Mouse (Mus musculus) urinary bladder, postnatal 10 days (tissue): Measurements from ENCODE around the gene Rab33b.

Experiments
- DNase-seq: peaks from one replicate; pipeline ENCODE4 v3.0.0; 2022; ENCODE audit warnings: low spot score

The Rab33b gene

GRCm38 (mm10) chr3:51511983-51512382 is 28.3 kb downstream of the Rab33b start:
- DNase-seq, result no peak

- DNase-seq, result no peak
Measured at GRCm38 (mm10) chr3:51517467-51517866, 33.7 kb downstream of the Rab33b start.

DNA sequence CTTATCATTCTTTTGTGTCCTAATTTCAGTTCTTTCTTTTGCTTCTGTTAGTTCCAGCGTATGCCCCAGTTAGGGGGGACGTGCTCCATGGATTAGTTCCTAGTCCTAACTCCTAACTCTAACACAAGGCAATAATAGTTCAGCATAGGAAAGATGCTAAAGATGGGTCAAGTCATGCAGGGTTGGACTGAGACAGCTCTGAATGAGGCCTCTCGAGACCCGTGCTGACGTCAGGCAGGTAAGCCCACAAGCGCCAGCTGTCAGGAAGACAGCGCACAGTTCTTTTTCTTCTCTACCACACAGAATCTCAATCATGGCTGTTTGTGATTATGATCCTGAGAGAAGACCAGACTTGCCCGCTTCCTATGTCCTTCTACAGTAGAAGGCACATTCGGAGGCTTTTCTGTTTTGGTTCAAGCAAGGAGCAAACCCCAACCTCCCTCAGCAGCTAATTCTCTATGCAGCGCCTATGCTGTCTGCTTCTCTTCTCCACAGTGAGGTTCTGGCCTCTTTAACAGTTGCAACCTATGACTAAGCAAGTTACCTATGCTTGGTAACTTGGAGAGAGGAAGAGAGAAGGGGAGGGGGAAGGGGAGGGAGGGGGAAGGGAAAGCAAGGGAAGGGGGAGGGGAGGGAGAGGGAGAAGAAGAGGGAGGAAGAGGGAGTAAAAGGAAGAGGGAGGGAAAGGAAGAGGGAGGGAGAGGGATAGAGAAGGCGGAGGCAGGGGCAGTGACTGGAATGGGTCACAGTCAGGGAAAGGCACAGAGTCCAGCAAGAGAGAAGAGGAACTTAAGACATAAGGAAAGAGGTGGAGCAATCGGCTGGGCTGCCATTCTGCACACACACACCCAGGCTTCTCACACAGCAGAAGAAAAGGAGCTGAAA is 34.4 kb downstream of the Rab33b start:
- DNase-seq, result no peak

GRCm38 (mm10) chr3:51518763-51519121 is 35.0 kb downstream of the Rab33b start:
- no peak for DNase-seq

DNA sequence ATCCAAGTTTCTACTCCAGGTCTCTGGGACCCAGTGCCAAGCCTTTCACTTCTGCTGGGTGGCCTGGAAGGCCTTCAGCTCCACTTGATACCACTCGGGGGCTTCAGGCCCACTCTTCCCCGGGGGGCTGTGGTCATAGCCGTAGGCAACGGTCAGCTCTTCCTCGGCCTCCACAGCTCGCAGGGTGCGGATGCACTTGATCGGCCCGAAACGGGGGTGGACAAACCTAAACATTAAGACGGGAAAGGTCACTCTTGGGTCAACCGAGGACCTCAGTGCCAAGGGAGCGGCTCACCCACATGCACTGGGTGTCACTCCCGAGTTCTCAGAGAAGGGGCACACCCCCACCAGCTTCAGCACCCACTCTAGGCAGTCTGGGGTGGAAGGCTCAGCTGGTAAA is 37.5 kb downstream of the Rab33b start:
- no peak for DNase-seq

DNA sequence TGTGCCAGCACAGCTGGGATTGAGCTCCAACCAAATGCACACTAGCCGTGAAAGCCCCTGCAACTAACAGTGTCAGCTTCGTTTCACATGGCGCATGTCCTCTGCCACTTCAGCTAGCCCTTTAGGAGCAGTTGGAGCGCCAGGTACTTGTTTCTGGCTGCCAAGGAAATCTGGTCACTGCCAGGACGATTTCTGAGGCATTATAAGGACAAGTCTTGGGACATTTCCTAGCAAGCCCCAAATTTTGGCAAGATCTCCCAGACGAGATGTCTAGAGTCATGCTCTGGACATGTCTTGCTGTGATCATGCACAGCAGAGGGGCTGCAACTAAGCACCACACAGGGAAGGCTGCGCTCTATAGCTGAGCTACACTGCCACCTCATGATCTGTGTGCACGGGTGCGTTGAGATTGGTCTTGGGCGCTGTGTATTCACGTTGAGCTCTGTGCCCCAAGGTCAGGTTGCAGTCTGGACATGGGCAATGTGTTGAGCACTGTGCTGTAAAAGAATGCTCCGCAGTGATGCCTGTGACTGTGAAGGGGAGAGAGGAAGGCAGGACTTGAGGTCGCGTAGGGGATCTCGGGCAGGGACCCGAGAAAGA is 41.6 kb downstream of the Rab33b start:
- DNase-seq, result no peak

DNA sequence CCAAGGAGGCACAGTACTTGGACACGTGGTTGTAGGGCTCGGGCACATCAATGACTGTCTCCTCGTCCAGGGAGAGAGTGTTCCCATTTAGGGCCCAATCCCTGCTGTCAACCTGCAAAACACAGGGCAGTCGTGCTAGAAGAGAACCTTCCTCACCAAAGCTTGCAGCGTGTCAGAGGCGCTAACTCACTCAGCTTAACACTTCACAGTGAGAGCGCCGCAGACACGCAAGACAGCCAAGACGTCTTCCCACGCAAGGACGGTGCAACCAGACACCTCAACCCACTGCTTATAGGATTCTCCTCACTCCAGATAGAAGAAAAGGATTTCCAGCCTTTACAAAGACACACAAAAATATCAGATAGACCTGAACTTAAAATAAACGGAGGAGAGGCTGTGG is 43.2 kb downstream of the Rab33b start:
- DNase-seq, result no peak

DNA sequence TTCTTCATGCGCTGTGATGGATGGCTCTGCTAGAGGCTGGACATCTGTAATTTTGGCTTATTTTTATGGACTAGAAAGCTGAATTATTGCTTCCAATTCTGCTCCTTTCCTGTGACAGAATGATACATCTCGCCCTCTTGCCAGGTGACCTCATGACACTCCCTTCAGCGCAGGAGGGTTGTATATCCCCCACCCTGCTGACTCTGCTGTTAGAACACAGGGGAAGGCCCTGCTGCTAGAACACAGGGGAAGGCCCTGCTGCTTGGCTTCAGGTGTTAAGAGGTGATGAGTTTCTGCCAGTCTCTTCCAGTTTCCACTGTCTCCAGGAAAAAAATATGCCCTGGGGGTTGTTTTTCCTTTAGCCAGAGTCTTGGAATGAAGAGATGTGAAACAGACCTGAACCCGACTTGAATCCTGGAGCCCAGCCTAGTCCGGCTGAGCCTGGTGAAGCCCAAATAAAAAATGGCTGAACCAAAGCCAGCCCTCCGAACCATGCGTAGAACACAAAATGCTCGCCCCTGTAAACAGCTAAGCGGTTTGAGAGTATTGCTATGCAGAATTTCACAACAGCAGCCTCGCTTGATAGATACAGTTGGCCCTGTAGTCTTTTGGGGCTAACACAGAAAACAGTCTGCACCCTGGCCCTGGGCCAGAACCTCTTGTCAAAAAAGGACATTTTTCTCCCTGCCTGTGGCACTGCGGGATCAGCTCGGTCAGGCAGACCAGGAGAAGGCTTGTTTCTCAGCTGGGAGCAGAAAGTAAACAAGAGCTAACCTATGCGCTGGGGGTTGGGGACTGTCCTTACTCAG is 48.0 kb downstream of the Rab33b start:
- no peak for DNase-seq

- DNase-seq, result no peak
Measured at GRCm38 (mm10) chr3:51532282-51532620, 48.5 kb downstream of the Rab33b start.

DNA sequence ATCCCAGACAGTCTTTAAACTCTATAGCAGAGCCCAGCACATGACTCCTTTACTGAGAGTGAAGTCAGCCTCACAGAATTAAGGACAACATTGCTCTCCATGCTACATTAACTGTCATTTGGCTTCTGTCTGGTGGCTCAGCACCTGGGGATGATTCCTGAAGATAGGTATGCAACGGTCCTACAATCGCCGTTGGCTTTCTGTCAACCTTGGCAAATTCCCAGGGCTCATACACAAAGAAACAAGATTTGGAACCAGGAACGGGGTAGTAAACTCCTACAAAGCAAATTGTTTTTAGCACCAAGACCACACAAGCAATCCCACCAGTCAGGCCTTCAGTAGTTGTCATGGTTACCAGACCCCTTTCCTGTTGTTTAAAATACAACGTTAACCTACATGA is 49.9 kb downstream of the Rab33b start:
- DNase-seq, result no peak

DNA sequence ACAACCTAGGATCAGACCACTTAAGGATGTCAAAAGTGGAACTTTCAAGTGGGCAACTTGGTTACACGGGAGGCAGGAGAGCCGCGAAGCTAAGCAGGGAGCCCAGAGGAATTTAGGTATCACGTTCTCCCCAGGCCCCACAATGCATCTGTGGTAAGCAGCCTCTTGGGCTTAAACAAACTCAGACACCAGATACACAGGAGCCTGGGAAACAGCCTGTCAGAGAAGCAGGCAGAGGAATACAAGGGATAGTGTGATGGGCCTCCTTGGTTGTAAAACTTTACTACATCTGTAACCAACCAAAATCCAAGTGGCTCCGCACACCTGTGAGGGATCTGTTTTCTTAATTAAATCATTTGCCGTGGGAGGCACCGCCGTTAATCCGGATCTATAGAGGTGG is 50.3 kb downstream of the Rab33b start:
- no peak for DNase-seq

DNA sequence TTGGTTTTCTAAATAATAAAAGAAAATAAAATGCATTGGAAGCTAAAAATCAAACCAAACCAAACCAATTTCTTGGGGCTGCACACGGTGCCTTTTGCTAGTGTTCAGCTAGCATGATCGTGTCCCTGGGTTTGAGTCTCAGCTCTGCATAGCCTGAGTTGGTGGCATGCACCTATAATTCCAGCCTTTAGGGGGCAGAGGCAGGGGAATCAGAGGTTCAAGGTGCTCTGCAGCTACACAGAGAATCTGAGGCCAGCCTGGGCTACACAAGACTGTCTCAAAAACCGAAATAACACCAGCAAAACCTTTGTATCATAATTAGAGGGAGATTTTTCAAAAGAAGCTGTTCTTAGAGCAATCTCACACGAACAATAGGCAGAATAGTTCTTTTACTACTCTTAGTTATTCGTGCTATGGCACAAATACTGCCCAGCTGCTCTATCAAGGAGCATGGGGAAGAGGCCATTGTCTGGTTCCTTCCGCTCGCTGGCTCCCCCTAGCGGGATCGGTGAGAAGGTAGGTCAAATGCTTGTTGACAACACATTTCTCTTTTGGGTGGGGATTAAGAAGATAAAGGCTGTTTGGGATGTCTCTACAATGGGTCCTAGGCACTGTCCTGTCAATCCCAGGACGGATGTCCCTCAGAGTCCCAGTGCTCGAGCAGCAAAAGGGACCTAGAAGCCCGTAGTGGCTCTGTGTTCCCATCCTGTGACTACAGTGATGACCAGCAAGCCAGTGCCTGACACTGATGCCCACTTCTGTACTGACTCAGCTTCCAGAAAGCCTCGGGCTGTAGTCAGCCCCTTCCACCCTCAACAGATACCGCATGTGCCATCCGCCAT is 56.1 kb downstream of the Rab33b start:
- no peak for DNase-seq

- no peak for DNase-seq
Measured at GRCm38 (mm10) chr3:51540659-51541058, 56.9 kb downstream of the Rab33b start.

DNA sequence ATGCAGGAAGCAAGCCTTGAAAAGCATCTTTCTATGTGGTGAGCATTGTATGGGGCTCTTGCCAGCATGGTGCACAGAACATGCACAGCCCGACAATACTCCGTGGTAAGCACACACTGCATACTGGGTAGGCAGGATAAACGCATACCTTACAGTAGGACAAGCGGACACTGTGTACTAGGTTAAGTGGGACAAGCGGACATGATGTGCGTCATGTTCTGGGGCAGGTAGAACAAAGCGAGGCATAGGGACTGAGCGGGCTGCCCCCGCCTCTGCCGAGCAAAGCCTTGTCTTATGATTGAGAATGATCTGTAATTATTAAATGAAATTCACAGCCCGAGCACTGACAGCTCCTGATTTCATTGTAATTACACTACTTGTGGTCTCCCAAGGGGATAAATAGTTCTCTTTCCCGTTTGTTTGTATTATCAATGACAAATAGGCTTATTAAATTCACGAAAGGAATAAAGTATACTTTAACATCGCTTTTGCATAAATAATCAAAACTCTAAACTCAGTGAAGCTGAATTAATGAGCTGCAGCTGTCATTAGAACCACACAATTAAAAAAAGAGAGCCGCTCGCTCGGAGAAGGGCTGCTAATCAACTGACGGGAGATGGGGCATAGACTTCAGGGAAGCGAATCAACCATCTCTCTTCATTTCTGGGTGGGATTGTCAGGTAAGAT is 60.9 kb downstream of the Rab33b start:
- no peak for DNase-seq
